Mouse (Mus musculus): ENCODE data around the gene Ncoa3.

Gene Ncoa3

GRCm38 (mm10) chr2:165970767-165971166, 21.7 kb upstream of the Ncoa3 start:
- no peak for DNase-seq (ENCODE audit: low read depth, low spot score)

GRCm38 (mm10) chr2:165974383-165974782, 18.1 kb upstream of the Ncoa3 start:
- no peak for DNase-seq (ENCODE audit: low read depth, low spot score)

- no peak for DNase-seq (ENCODE audit: low read depth, low spot score)
Measured at GRCm38 (mm10) chr2:165976186-165976585, 16.2 kb upstream of the Ncoa3 start.

- DNase-seq (ENCODE audit: low read depth, low spot score), result no peak
Measured at GRCm38 (mm10) chr2:165976874-165977273, 15.6 kb upstream of the Ncoa3 start.

- no peak for DNase-seq (ENCODE audit: low read depth, low spot score)
Measured at GRCm38 (mm10) chr2:165978119-165978518, 14.3 kb upstream of the Ncoa3 start.

- no peak for DNase-seq (ENCODE audit: low read depth, low spot score)
Measured at GRCm38 (mm10) chr2:165981248-165981977, 11.0 kb upstream of the Ncoa3 start.

GRCm38 (mm10) chr2:165982512-165983389, 9.7 kb upstream of the Ncoa3 start:
- no peak for DNase-seq (ENCODE audit: low read depth, low spot score)

GRCm38 (mm10) chr2:165984318-165984717, 8.1 kb upstream of the Ncoa3 start:
- DNase-seq (ENCODE audit: low read depth, low spot score), result no peak

GRCm38 (mm10) chr2:165984891-165985290, 7.5 kb upstream of the Ncoa3 start:
- DNase-seq (ENCODE audit: low read depth, low spot score), result no peak

GRCm38 (mm10) chr2:165985581-165985980, 6.9 kb upstream of the Ncoa3 start:
- no peak for DNase-seq (ENCODE audit: low read depth, low spot score)

GRCm38 (mm10) chr2:165986921-165987453, 5.4 kb upstream of the Ncoa3 start:
- no peak for DNase-seq (ENCODE audit: low read depth, low spot score)

GRCm38 (mm10) chr2:165993173-165993900, 901 bp downstream of the Ncoa3 start:
- no peak for DNase-seq (ENCODE audit: low read depth, low spot score)

GRCm38 (mm10) chr2:165994341-165994740, 1.9 kb downstream of the Ncoa3 start:
- no peak for DNase-seq (ENCODE audit: low read depth, low spot score)

GRCm38 (mm10) chr2:165995711-165996110, 3.3 kb downstream of the Ncoa3 start:
- no peak for DNase-seq (ENCODE audit: low read depth, low spot score)

- DNase-seq (ENCODE audit: low read depth, low spot score), result no peak
Measured at GRCm38 (mm10) chr2:165996130-165996529, 3.7 kb downstream of the Ncoa3 start.

GRCm38 (mm10) chr2:165997256-165997967, 5.0 kb downstream of the Ncoa3 start:
- no peak for DNase-seq (ENCODE audit: low read depth, low spot score)

- no peak for DNase-seq (ENCODE audit: low read depth, low spot score)
Measured at GRCm38 (mm10) chr2:165998969-165999368, 6.5 kb downstream of the Ncoa3 start.

GRCm38 (mm10) chr2:165999790-166000189, 7.4 kb downstream of the Ncoa3 start:
- DNase-seq (ENCODE audit: low read depth, low spot score), result peak; percentile 14

- no peak for DNase-seq (ENCODE audit: low read depth, low spot score)
Measured at GRCm38 (mm10) chr2:166000242-166000641, 7.8 kb downstream of the Ncoa3 start.

- no peak for DNase-seq (ENCODE audit: low read depth, low spot score)
Measured at GRCm38 (mm10) chr2:166000769-166001168, 8.3 kb downstream of the Ncoa3 start.

- no peak for DNase-seq (ENCODE audit: low read depth, low spot score)
Measured at GRCm38 (mm10) chr2:166001362-166001761, 8.9 kb downstream of the Ncoa3 start.
